Mouse (Mus musculus) lung, postnatal 0 days (tissue): Measurements from ENCODE around the gene Glb1l.

Experiments
- CTCF ChIP-seq: IDR thresholded peaks from 2 replicates; pipeline ENCODE4 v1.5.1; 2016; ENCODE audit warnings: antibody characterized with exemption, mild to moderate bottlenecking
- EP300 ChIP-seq: IDR thresholded peaks from 2 replicates; pipeline ENCODE4 v1.6.1; 2016; ENCODE audit warnings: antibody characterized with exemption, mild to moderate bottlenecking, control low read depth

GRCm38 (mm10) chr1:75180741-75181140 is 29.9 kb downstream of the Glb1l start:
- TF ChIP-seq EP300 (no peak), CTCF (no peak)
